Mouse (Mus musculus) layer of hippocampus, postnatal 14 days (tissue): ENCODE data around the gene Sik2. TPM values are rescaled to one million over a fixed set of nuclear protein-coding genes. Genes with fewer than 3 reads are reported as not detected.

Source experiments
- DNase-seq, 2 experiments: peaks; one replicate each; pipeline ENCODE4 v3.0.0; 2021 to 2022; ENCODE audit warnings: low spot score in 2 of 2, mixed read lengths in 1 of 2
- total RNA-seq, 2 experiments: library from RNA; stranded (reverse); gene quantifications; 2 replicates each; pipeline ENCODE4 v1.2.3; 2021

Sik2 gene
- total RNA-seq, 2 experiments from 2014 or later: 34.6 to 42.5 TPM

DNA sequence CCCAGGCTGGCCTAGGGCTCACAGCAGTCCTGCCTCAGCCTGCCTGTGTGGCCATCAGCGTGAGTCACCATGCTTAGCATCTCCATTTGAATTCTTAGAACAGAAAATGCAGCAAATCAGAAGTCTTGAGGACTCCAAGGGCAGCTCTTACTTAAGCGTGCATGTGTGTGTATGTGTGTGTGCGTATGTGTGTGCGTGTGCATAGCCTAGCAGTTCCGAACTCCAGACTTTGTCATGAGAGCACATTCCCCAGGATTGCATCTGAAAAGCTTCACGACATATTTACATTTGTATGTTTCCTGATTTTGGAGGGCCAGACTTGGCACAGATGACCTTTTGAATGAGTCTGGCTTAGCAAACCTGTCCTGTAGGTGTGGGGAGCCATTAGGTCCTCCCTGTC lies 161.7 kb downstream of the Sik2 start:
- DNase-seq: no peak

DNA sequence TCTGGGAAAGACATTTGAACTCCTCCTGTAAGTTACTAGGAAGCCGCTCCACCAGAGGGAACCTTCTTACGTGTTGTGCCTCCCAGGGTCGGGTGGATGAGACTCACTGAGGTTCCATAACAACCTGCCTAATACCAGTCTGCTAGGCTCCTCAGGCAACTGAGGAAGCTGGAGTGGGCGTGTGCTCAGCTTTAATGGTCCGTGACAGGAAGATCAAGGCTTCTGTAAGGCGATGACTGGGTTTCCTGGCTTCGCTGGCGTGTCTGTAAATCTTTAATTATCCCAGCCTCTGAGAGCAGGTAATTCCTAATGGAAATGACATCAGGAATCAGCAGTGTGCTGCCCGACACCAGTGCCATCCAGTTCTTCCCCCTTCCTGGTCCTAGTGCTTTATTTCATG lies 163.3 kb downstream of the Sik2 start:
- DNase-seq: no peak

DNA sequence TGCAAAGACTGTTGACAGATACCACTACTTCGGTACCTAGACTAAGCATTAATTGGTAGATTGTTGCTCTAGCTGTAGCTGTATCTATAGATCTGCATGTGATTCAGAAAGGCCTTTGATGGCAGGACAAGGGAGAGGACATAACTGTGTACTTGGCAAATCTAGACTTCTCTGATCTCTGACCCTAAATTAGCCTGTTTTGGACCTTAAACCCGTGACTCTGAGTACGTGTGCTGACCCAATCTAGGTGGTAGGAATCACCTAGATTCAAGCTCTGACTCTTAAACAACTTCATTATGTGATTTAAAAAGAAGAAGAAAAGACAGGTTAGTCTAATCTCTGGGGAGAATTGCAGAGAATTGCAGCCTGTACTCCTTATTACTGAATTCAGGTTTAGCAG lies 163.8 kb downstream of the Sik2 start, which contains the start of gene Ppp2r1b:
Gene Ppp2r1b (plus strand): TSS at position 221 of the 400 bp plus-strand sequence.
- no peak for DNase-seq

Other genes with a start within 250 kb of the Sik2 start
- 1 to 10 TPM; 5.4 to 6.6 TPM for gene Fdxacb1, start 240.8 kb downstream of the Sik2 start, total RNA-seq
- 10 to 100 TPM; 29.7 to 31.8 TPM for gene Alg9, start 234.1 kb downstream of the Sik2 start, total RNA-seq
- gene 1110032A03Rik, start 233.6 kb downstream of the Sik2 start, total RNA-seq: 10 to 100 TPM; 30.3 to 31.9 TPM
- 10 to 100 TPM; 14.3 to 16.8 TPM for gene Ppp2r1b, start 163.8 kb downstream of the Sik2 start, total RNA-seq
- gene Btg4, start 51.8 kb upstream of the Sik2 start, total RNA-seq: not detected
- gene Layn, start 68.0 kb upstream of the Sik2 start, total RNA-seq: 1 to 10 TPM; 5.3 to 5.4 TPM
- gene 4833427G06Rik, start 93.0 kb upstream of the Sik2 start, total RNA-seq: 1 to 10 TPM in 1 of 2 experiments, not detected in 1; 1.6 TPM
- gene Gm32742, start 156.4 kb upstream of the Sik2 start, total RNA-seq: not detected
- not detected for gene Pou2af1, start 204.6 kb upstream of the Sik2 start, total RNA-seq